Comparison of ENCODE assay signal across 8 mouse cellular contexts in genomic region chr13:83744981-83745555, GRCm38 (mm10).
DNase-seq lines count a peak whose midpoint lies in the region; ATAC-seq lines count a peak whose summit lies in the region.

No protein-coding gene starts in this region.

- under 1% methylated on average over 38 of the region's 38 CpGs for WGBS in liver, embryonic 16.5 days (ENCODE audit: insufficient replicate concordance)

- H3K4me1 ChIP-seq in liver, embryonic 16.5 days (ENCODE audit: control insufficient read depth, low read depth, low read length) = no peaks in the 10 kb centered on the region

- H3K9me3 ChIP-seq in liver, embryonic 16.5 days (replicated peaks; ENCODE audit: control insufficient read depth, low read length) = no peaks in the 10 kb centered on the region

- H3K27me3 ChIP-seq in liver, embryonic 16.5 days (ENCODE audit: control insufficient read depth, insufficient read depth, low read depth, low read length) = peaks cover 23% of the 10 kb centered on the region

- peak overlapping the region; percentile 27; the same call in 1 of the 2 replicates for H3K4me3 ChIP-seq in liver, embryonic 16.5 days (ENCODE audit: low read depth, low read length)

- H3K36me3 ChIP-seq in liver, embryonic 16.5 days (ENCODE audit: control insufficient read depth, insufficient read depth) = no peaks in the 10 kb centered on the region

- DNase-seq in layer of hippocampus, adult 11-12 months (ENCODE audit: low spot score) = peak; percentile 93
- DNase-seq in layer of hippocampus, adult 9-10 months (ENCODE audit: low spot score) = no peak
- DNase-seq in cerebellum, postnatal 25 days = peak; percentile 97
- peak; percentile 81 for DNase-seq in kidney, postnatal 14 days
- peak; percentile 94 for DNase-seq in right cerebral cortex, postnatal 25 days
- DNase-seq in spleen, postnatal 14 days (ENCODE audit: low spot score in 2 of 2) = no peak

- no peak overlapping the region for H3K27ac ChIP-seq in liver, embryonic 16.5 days (ENCODE audit: low read length)

- H3K9ac ChIP-seq in liver, embryonic 16.5 days (ENCODE audit: low read depth, low read length) = no peak overlapping the region

- ATAC-seq in granulocyte monocyte progenitor cell, adult 5-6 weeks (replicated peaks; ENCODE audit: poor library complexity, severe bottlenecking) = peak; percentile 79
- ATAC-seq in liver, embryonic 16.5 days (ENCODE audit: low read depth) = no peak

- H3K4me2 ChIP-seq in liver, embryonic 16.5 days (ENCODE audit: low read depth, low read length) = peak overlapping the region; percentile 20; the same call in 1 of the 2 replicates

Comparison
In these comparisons a context has a peak if more than half of its experiments do, and no peak if none do; other contexts are left out.
1. DNase-seq: peak in layer of hippocampus, adult 11-12 months (single experiment), cerebellum, postnatal 25 days (2 of 2), kidney, postnatal 14 days (single experiment) and right cerebral cortex, postnatal 25 days (single experiment); none in layer of hippocampus, adult 9-10 months (single experiment) and spleen, postnatal 14 days (0 of 2).